Mouse (Mus musculus) right cerebral cortex, postnatal 4 days (tissue): ENCODE results near the gene AC140267.1.

Source experiments
- DNase-seq: peaks from one replicate; pipeline ENCODE4 v3.0.0-alpha.2; 2022

AC140267.1 gene

GRCm38 (mm10) chr15:80235535-80235934 lies at the start of gene AC140267.1:
Gene AC140267.1 (plus strand): TSS chr15:80235835.
- no peak for DNase-seq

GRCm38 (mm10) chr15:80188927-80189326 lies 46.7 kb upstream of the AC140267.1 start:
- no peak for DNase-seq

GRCm38 (mm10) chr15:80190075-80190474 lies 45.6 kb upstream of the AC140267.1 start:
- no peak for DNase-seq

- DNase-seq: no peak
Observed at GRCm38 (mm10) chr15:80191585-80192245, 43.9 kb upstream of the AC140267.1 start.

GRCm38 (mm10) chr15:80192246-80192585 lies 43.4 kb upstream of the AC140267.1 start:
- no peak for DNase-seq

GRCm38 (mm10) chr15:80192847-80193246 lies 42.8 kb upstream of the AC140267.1 start:
- DNase-seq: no peak

- DNase-seq: no peak
Observed at GRCm38 (mm10) chr15:80199556-80199955, 36.1 kb upstream of the AC140267.1 start.

- no peak for DNase-seq
Observed at GRCm38 (mm10) chr15:80202111-80202775, 33.4 kb upstream of the AC140267.1 start.

- DNase-seq: no peak
Observed at GRCm38 (mm10) chr15:80203406-80203805, 32.2 kb upstream of the AC140267.1 start.

- DNase-seq: no peak
Observed at GRCm38 (mm10) chr15:80206057-80206565, 29.5 kb upstream of the AC140267.1 start.

GRCm38 (mm10) chr15:80208446-80208845 lies 27.2 kb upstream of the AC140267.1 start:
- DNase-seq: no peak

- DNase-seq: no peak
Observed at GRCm38 (mm10) chr15:80213688-80214087, 21.9 kb upstream of the AC140267.1 start.

GRCm38 (mm10) chr15:80215716-80216479 lies 19.7 kb upstream of the AC140267.1 start:
- peak; percentile 54 for DNase-seq

GRCm38 (mm10) chr15:80216480-80216820 lies 19.2 kb upstream of the AC140267.1 start:
- DNase-seq: no peak

GRCm38 (mm10) chr15:80217476-80217875 lies 18.2 kb upstream of the AC140267.1 start:
- DNase-seq: no peak

GRCm38 (mm10) chr15:80219211-80219610 lies 16.4 kb upstream of the AC140267.1 start:
- DNase-seq: no peak

- DNase-seq: no peak
Observed at GRCm38 (mm10) chr15:80219705-80220657, 15.7 kb upstream of the AC140267.1 start.

- no peak for DNase-seq
Observed at GRCm38 (mm10) chr15:80221031-80221430, 14.6 kb upstream of the AC140267.1 start.

- no peak for DNase-seq
Observed at GRCm38 (mm10) chr15:80223751-80224150, 11.9 kb upstream of the AC140267.1 start.

- DNase-seq: peak; percentile 82
Observed at GRCm38 (mm10) chr15:80225208-80225607, 10.4 kb upstream of the AC140267.1 start.

GRCm38 (mm10) chr15:80225796-80226195 lies 9.8 kb upstream of the AC140267.1 start:
- peak; percentile 57 for DNase-seq

GRCm38 (mm10) chr15:80228071-80228800 lies 7.4 kb upstream of the AC140267.1 start:
- no peak for DNase-seq
